Mouse (Mus musculus) brain, embryonic 14.5 days (tissue): ENCODE data around the gene Fam20a.

ENCODE experiments used
- CTCF ChIP-seq: fragments of 200-500 bp; IDR thresholded peaks from 2 replicates; pipeline ENCODE4 v1.5.1; 2012; ENCODE audit warnings: inconsistent platforms, mild to moderate bottlenecking, moderate library complexity, borderline replicate concordance; ENCODE audit not compliant: insufficient read depth, insufficient read length; ENCODE audit errors: extremely low read depth
- POLR2A ChIP-seq: fragments of 200-500 bp; IDR thresholded peaks from 2 replicates; pipeline ENCODE4 v1.6.1; 2012; ENCODE audit warnings: mild to moderate bottlenecking, inconsistent platforms, borderline replicate concordance; ENCODE audit not compliant: poor library complexity, insufficient read depth, insufficient read length, severe bottlenecking; ENCODE audit errors: extremely low read depth

DNA sequence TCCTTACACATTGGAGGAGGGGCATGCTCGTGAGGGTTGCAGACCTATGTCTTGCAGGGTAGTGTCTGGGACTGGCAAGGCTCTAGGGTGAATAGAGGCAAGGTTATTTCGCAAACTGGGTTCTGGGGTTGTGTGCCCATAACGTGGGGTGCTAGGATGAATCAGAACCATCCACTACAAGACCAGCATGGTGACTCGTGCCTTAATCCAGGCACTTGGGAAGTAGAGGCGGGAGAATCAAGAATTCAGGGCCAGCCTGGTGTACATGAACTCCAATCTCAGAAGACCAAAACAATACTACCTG, 50.1 kb downstream of the Fam20a start:
- TF ChIP-seq POLR2A (no peak), CTCF (no peak)
